Mouse (Mus musculus) ES-E14 (cell line): ENCODE measurements around the gene Psors1c2.

Experiments
- HCFC1 ChIP-seq: IDR thresholded peaks from 2 replicates; pipeline ENCODE4 v1.6.1; 2012; ENCODE audit warnings: low read length, inconsistent platforms, borderline replicate concordance; ENCODE audit not compliant: insufficient read depth
- MAFK ChIP-seq: IDR thresholded peaks from 2 replicates; pipeline ENCODE4 v1.6.1; 2014; ENCODE audit warnings: mild to moderate bottlenecking, low read depth, low read length, inconsistent platforms; ENCODE audit not compliant: insufficient read depth
- ZC3H11A ChIP-seq: IDR thresholded peaks from 2 replicates; pipeline ENCODE4 v1.6.1; 2012; ENCODE audit warnings: low read depth, mild to moderate bottlenecking, inconsistent platforms, low read length, borderline replicate concordance
- ZNF384 ChIP-seq: IDR thresholded peaks from 2 replicates; pipeline ENCODE4 v1.6.1; 2012; ENCODE audit warnings: low read depth, low read length, inconsistent platforms

DNA sequence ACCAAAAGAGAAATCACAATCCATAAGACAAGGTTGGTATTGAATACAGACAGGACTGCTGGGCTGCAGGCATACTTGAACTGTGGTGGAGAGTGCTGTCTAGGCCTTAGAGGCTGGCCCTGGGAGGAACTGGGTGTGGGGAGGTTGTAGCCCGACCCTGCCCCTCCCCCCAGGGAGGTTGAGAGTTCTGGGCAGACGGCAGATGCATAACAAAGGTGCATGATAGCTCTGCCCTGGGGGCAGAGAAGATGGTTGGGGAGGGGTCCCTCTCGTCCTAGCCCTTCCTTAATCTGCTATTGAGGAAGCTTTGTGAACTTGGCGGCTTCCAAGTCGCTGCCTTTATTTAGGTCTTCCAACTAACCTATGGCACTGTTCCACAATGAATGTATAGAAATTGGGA, 29.2 kb upstream of the Psors1c2 start:
- peak; percentile 59; the same call in 1 of the 2 replicates for TF ChIP-seq HCFC1
- TF ChIP-seq ZNF384, result no peak
- no peak for TF ChIP-seq MAFK
- no peak for TF ChIP-seq ZC3H11A
